Mouse (Mus musculus): ENCODE data around the gene Otud5.

DNA sequence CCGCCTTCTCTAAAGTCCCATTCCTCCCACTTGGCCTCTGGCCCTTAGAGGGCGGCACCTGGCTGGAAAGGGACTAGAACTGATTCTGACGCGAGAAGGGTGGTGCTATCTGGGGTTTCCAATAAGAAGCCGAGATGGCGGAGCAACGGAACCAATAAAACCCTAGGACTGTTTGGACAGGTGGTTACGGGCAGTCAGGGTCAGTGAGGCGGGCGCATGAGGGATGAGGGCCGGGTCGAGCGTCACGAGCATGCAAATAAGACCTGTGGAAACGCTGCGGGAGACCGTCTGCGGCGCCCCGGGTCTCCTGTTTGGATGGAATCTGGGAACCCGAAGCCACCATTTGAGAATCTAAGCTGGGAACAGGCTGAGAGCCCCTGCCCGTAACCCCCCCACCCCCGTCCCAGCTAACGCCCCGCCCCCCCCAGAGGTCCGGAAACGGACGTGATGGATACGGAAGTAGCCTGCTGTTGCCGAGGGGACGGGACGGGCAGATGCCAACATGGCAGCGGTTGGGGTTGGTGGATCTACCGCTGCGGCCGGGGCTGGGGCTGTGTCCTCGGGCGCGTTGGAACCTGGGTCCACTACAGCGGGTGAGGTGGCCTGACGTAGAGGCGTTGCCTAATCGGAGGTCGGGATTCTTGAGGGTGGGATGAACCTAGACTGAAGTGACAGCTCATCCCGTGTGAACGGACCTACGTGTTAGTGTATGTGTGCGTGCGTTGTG, 42.8 kb downstream of the Otud5 start, which contains the start of gene Slc35a2:
- no peak for TF ChIP-seq GATA1 (IDR thresholded peaks at IDR 0.05; ENCODE audit: borderline replicate concordance, low read length)
- TF ChIP-seq CTCF (IDR thresholded peaks at IDR 0.05; ENCODE audit: low read depth, low read length) = no peak
- TF ChIP-seq TAL1 (conservative IDR thresholded peaks at IDR 0.05; ENCODE audit: low read depth, low read length) = no peak
- no peak for TF ChIP-seq POLR2AphosphoS5 (IDR thresholded peaks at IDR 0.05; ENCODE audit: insufficient replicate concordance, low read depth, low read length)
- no peak for TF ChIP-seq GATA2 (IDR thresholded peaks at IDR 0.05; ENCODE audit: borderline replicate concordance, low read depth, low read length)
